Mouse (Mus musculus) heart, embryonic 11.5 days (tissue): ENCODE data around the gene Trip13. TPM values are rescaled to one million over a fixed set of nuclear protein-coding genes. Genes with fewer than 3 reads are reported as not detected.

Experiments
- ATAC-seq: fragments of 200-750 bp; cut with Nextera tagmentation; replicated peaks from 2 replicates; pipeline ENCODE4 v1.8.0; 2017; ENCODE audit warnings: moderate library complexity; ENCODE audit not compliant: insufficient number of reproducible peaks, low FRiP score, low TSS enrichment
- H3K27ac ChIP-seq: fragments of 300-500 bp; sonication (generic); 2 replicates; pipeline ENCODE4 v1.5.1; 2014; ENCODE audit warnings: mild to moderate bottlenecking, low read depth, low read length
- H3K27me3 ChIP-seq: fragments of 300-500 bp; sonication (generic); 2 replicates; pipeline ENCODE4 v1.6.1; 2014; ENCODE audit warnings: mild to moderate bottlenecking, low read length, mixed read lengths; ENCODE audit not compliant: control insufficient read depth, insufficient read depth
- H3K36me3 ChIP-seq: fragments of 300-500 bp; sonication (generic); 2 replicates; pipeline ENCODE4 v1.6.1; 2014; ENCODE audit warnings: mild to moderate bottlenecking, low read length, moderate library complexity, mixed read lengths; ENCODE audit not compliant: control insufficient read depth, insufficient read depth
- H3K4me1 ChIP-seq: fragments of 300-500 bp; sonication (generic); 2 replicates; pipeline ENCODE4 v1.6.1; 2014; ENCODE audit warnings: low read length; ENCODE audit not compliant: control insufficient read depth, insufficient read depth
- H3K4me2 ChIP-seq: fragments of 300-500 bp; sonication (generic); 2 replicates; pipeline ENCODE4 v1.6.1; 2014; ENCODE audit warnings: mild to moderate bottlenecking, moderate library complexity
- H3K4me3 ChIP-seq: fragments of 300-500 bp; sonication (generic); 2 replicates; pipeline ENCODE4 v1.5.1; 2014; ENCODE audit warnings: low read depth, low read length
- H3K9ac ChIP-seq: fragments of 300-500 bp; sonication (generic); 2 replicates; pipeline ENCODE4 v1.6.1; 2014; ENCODE audit warnings: mild to moderate bottlenecking, low read depth, low read length, moderate library complexity
- H3K9me3 ChIP-seq: fragments of 300-500 bp; sonication (generic); replicated peaks from 2 replicates; pipeline ENCODE4 v1.6.1; 2016; ENCODE audit warnings: low read length; ENCODE audit not compliant: control insufficient read depth
- WGBS: fragments of 180-500 bp; shearing (Covaris S2); extraction: QIAGEN DNeasy Blood & Tissue Kit; methylation state at CpG from one replicate; pipeline ENCODE4 v1.1.7; 2014; ENCODE audit not compliant: insufficient replicate concordance; 5-methylcytosine and 5-hydroxymethylcytosine counted together
- polyA plus RNA-seq: library from polyadenylated mRNA; unstranded; fragments of >200 nt; fragmentation: Nextera tagmentation; extraction: Ambion mirVana; gene quantifications from 2 replicates; pipeline ENCODE4 v1.2.1, GENCODE M21; 2014

Gene Trip13
- polyA plus RNA-seq, 1 experiment from 2014 or later, result 37.5 TPM

- Histone ChIP-seq H3K4me3 (no peak overlapping the region), H3K27ac (no peak overlapping the region), H3K4me1 (no peaks in the 10 kb centered on the region), H3K9me3 (no peaks in the 10 kb centered on the region), H3K9ac (no peak overlapping the region), H3K4me2 (no peak overlapping the region), H3K27me3 (no peaks in the 10 kb centered on the region), H3K36me3 (peaks cover 42% of the 10 kb centered on the region)
- no peak for ATAC-seq
- 71% methylated on average over 6 of the region's 6 CpGs for WGBS
Observed at GRCm38 (mm10) chr13:73954666-73955065, 17.1 kb upstream of the Trip13 start.

GRCm38 (mm10) chr13:73953551-73954130 lies 16.1 kb upstream of the Trip13 start:
- H3K9me3 ChIP-seq, result no peaks in the 10 kb centered on the region
- ATAC-seq, result no peak
- 93% methylated on average over 1 of the region's 1 CpGs for WGBS
- no peaks in the 10 kb centered on the region for H3K27me3 ChIP-seq
- no peak overlapping the region for H3K4me3 ChIP-seq
- H3K4me2 ChIP-seq, result no peak overlapping the region
- no peak overlapping the region for H3K27ac ChIP-seq
- peaks cover 45% of the 10 kb centered on the region for H3K36me3 ChIP-seq
- no peak overlapping the region for H3K9ac ChIP-seq
- H3K4me1 ChIP-seq, result no peaks in the 10 kb centered on the region

- Histone ChIP-seq H3K27ac (no peak overlapping the region), H3K9me3 (no peaks in the 10 kb centered on the region), H3K27me3 (no peaks in the 10 kb centered on the region), H3K4me1 (no peaks in the 10 kb centered on the region), H3K4me3 (no peak overlapping the region), H3K9ac (no peak overlapping the region), H3K36me3 (peaks cover 28% of the 10 kb centered on the region), H3K4me2 (no peak overlapping the region)
- WGBS, result 88% methylated on average over 9 of the region's 9 CpGs
- ATAC-seq, result no peak
Observed at GRCm38 (mm10) chr13:73944606-73945005, 7.0 kb upstream of the Trip13 start.

- Histone ChIP-seq H3K4me2 (no peak overlapping the region), H3K36me3 (peaks cover 11% of the 10 kb centered on the region), H3K27ac (no peak overlapping the region), H3K27me3 (no peaks in the 10 kb centered on the region), H3K9ac (no peak overlapping the region), H3K9me3 (no peaks in the 10 kb centered on the region), H3K4me1 (peaks cover 8% of the 10 kb centered on the region), H3K4me3 (no peak overlapping the region)
- WGBS, result 95% methylated on average over 5 of the region's 5 CpGs
- ATAC-seq, result no peak
Observed at GRCm38 (mm10) chr13:73939101-73939500, 1.5 kb upstream of the Trip13 start.

GRCm38 (mm10) chr13:73938177-73938560 lies 585 bp upstream of the Trip13 start:
- peak overlapping the region; percentile 74 for H3K4me3 ChIP-seq
- peaks cover 8% of the 10 kb centered on the region for H3K4me1 ChIP-seq
- no peak for ATAC-seq
- H3K4me2 ChIP-seq, result peak overlapping the region; percentile 70
- peak overlapping the region; percentile 85 for H3K9ac ChIP-seq
- no peaks in the 10 kb centered on the region for H3K27me3 ChIP-seq
- no peaks in the 10 kb centered on the region for H3K9me3 ChIP-seq
- peak overlapping the region; percentile 90; the same call in 1 of the 2 replicates for H3K27ac ChIP-seq
- 36% methylated on average over 13 of the region's 13 CpGs for WGBS
- H3K36me3 ChIP-seq, result peaks cover 8% of the 10 kb centered on the region

GRCm38 (mm10) chr13:73936938-73937320 lies 655 bp downstream of the Trip13 start:
- H3K4me1 ChIP-seq, result peaks cover 8% of the 10 kb centered on the region
- peak; percentile 36 for ATAC-seq
- no peaks in the 10 kb centered on the region for H3K27me3 ChIP-seq
- H3K36me3 ChIP-seq, result peaks cover 6% of the 10 kb centered on the region
- H3K4me2 ChIP-seq, result peak overlapping the region; percentile 70
- peak overlapping the region; percentile 85 for H3K9ac ChIP-seq
- H3K9me3 ChIP-seq, result no peaks in the 10 kb centered on the region
- H3K4me3 ChIP-seq, result peak overlapping the region; percentile 74
- no peak overlapping the region for H3K27ac ChIP-seq
- 11% methylated on average over 5 of the region's 5 CpGs for WGBS

- Histone ChIP-seq H3K4me3 (no peak overlapping the region), H3K4me2 (no peak overlapping the region), H3K4me1 (0 out of 2 replicates have a peak, but pooled peaks cover 2% of the 10 kb centered on the region), H3K27me3 (no peaks in the 10 kb centered on the region), H3K36me3 (peaks cover 28% of the 10 kb centered on the region), H3K27ac (no peak overlapping the region), H3K9ac (no peak overlapping the region), H3K9me3 (no peaks in the 10 kb centered on the region)
- no peak for ATAC-seq
- 88% methylated on average over 10 of the region's 10 CpGs for WGBS
Observed at GRCm38 (mm10) chr13:73932201-73932600, 5.4 kb downstream of the Trip13 start.

GRCm38 (mm10) chr13:73913066-73913465 lies 24.5 kb downstream of the Trip13 start:
- no peak overlapping the region for H3K27ac ChIP-seq
- ATAC-seq, result no peak
- H3K36me3 ChIP-seq, result peaks cover 14% of the 10 kb centered on the region
- no peaks in the 10 kb centered on the region for H3K9me3 ChIP-seq
- H3K27me3 ChIP-seq, result no peaks in the 10 kb centered on the region
- H3K4me3 ChIP-seq, result no peak overlapping the region
- H3K9ac ChIP-seq, result no peak overlapping the region
- H3K4me1 ChIP-seq, result no peaks in the 10 kb centered on the region
- no peak overlapping the region for H3K4me2 ChIP-seq
- WGBS, result 88% methylated on average over 4 of the region's 4 CpGs

GRCm38 (mm10) chr13:73907683-73908412 lies 29.7 kb downstream of the Trip13 start:
- H3K36me3 ChIP-seq, result peaks cover 3% of the 10 kb centered on the region; the same call in 1 of the 2 replicates
- no peaks in the 10 kb centered on the region for H3K9me3 ChIP-seq
- H3K4me1 ChIP-seq, result no peaks in the 10 kb centered on the region
- no peaks in the 10 kb centered on the region for H3K27me3 ChIP-seq
- no peak overlapping the region for H3K27ac ChIP-seq
- no peak for ATAC-seq
- H3K4me3 ChIP-seq, result no peak overlapping the region
- WGBS, result 69% methylated on average over 2 of the region's 2 CpGs
- H3K9ac ChIP-seq, result no peak overlapping the region
- no peak overlapping the region for H3K4me2 ChIP-seq
